Mouse (Mus musculus): ENCODE data around the gene Kcnk5. TPM values are rescaled to one million over a fixed set of nuclear protein-coding genes. Genes with fewer than 3 reads are reported as not detected.
A peak's percentile ranks its signal among the peaks of the same experiment; 100 is the strongest.

Kcnk5 gene
- polyA plus RNA-seq, 1 experiment from 2014 or later, result 3.3 TPM

- H3K9me3 ChIP-seq, result no peaks in the 10 kb centered on the region
- H3K27me3 ChIP-seq, result no peaks in the 10 kb centered on the region
- H3K27ac ChIP-seq (replicated peaks), result no peak overlapping the region
- H3K4me2 ChIP-seq (replicated peaks), result no peak overlapping the region
- H3K36me3 ChIP-seq, result no peaks in the 10 kb centered on the region
- H3K4me1 ChIP-seq, result no peaks in the 10 kb centered on the region
- no peak overlapping the region for H3K9ac ChIP-seq (replicated peaks)
- ATAC-seq (replicated peaks), result peak; percentile 66
- no peak overlapping the region for H3K4me3 ChIP-seq
- 72% methylated on average over 4 of the region's 4 CpGs for WGBS
These were observed 11.6 kb upstream of the Kcnk5 start for GRCm38 (mm10) chr14:20193103-20193715.

GRCm38 (mm10) chr14:20191136-20191735 lies 9.6 kb upstream of the Kcnk5 start:
- 89% methylated on average over 5 of the region's 5 CpGs for WGBS
- H3K9me3 ChIP-seq, result no peaks in the 10 kb centered on the region
- H3K27ac ChIP-seq (replicated peaks), result no peak overlapping the region
- H3K36me3 ChIP-seq, result no peaks in the 10 kb centered on the region
- no peak overlapping the region for H3K4me2 ChIP-seq (replicated peaks)
- H3K4me3 ChIP-seq, result no peak overlapping the region
- no peaks in the 10 kb centered on the region for H3K27me3 ChIP-seq
- no peaks in the 10 kb centered on the region for H3K4me1 ChIP-seq
- no peak overlapping the region for H3K9ac ChIP-seq (replicated peaks)
- ATAC-seq (replicated peaks), result no peak

DNA sequence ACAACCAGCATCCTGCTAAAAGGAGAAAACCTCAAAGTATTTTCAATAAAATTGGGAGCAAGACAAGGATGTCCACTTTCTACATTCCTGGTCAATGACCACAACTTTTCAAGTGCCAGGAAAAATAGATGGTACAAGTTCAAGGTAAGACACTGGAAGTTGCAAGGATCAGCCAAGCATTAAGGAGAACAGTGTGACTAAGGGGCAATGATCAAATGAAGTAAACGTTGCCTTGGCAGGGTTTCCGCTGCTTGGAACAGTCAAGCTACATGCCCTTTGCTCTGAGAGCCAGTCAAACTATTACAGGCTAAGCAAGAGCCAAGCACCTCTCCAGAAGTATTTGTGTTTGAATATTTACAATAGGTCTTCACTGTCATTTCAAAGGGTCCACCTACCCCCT lies 8.1 kb upstream of the Kcnk5 start:
- H3K4me1 ChIP-seq, result no peaks in the 10 kb centered on the region
- no peaks in the 10 kb centered on the region for H3K27me3 ChIP-seq
- no peak overlapping the region for H3K4me3 ChIP-seq
- H3K27ac ChIP-seq (replicated peaks), result no peak overlapping the region
- WGBS, result 78% methylated on average over 2 of the region's 2 CpGs
- no peak overlapping the region for H3K4me2 ChIP-seq (replicated peaks)
- H3K9ac ChIP-seq (replicated peaks), result no peak overlapping the region
- ATAC-seq (replicated peaks), result no peak
- no peaks in the 10 kb centered on the region for H3K36me3 ChIP-seq
- H3K9me3 ChIP-seq, result no peaks in the 10 kb centered on the region

DNA sequence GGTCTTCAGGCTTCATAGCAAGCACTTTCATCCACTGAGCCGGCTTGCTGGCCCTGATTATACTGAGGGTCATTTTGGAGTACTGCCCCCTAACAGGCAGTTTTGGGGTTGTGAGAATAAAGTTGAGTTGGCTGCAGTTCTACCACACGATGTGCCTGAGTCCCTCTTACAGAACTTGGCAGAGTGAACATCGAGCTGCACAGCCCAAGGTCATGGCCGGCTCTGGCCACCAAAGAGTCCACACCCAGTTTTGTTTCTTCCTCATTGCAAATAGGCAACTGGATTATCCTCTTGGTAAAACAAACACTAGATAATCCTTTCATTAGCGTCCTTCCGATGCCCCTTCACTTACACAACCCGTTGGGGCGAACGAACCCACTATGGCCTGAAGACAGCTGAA lies 3.8 kb upstream of the Kcnk5 start:
- 73% methylated on average over 9 of the region's 9 CpGs for whole genome bisulfite sequencing
- ATAC-seq (replicated peaks), result no peak

DNA sequence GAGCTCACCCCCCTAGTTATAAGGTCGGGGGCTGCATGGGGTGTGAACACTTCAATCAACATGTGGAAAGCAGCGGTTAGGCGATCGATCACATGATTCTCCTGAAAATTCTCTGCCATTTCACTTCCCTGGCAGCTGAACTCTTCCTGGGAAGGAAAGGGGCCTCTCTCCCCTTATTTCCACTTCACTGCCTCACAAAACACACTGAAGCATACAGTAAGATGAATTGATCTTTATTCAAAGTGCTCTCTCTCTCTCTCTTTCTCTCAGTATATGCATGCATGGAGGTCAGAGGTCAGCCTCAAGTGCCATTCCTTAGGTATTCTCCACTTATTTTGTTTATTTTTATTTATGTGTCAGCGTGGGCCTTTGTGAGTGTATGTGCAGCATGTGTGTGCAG lies 2.1 kb upstream of the Kcnk5 start:
- Histone ChIP-seq H3K9me3 (no peaks in the 10 kb centered on the region), H3K4me3 (no peak overlapping the region), H3K4me2 (replicated peaks) (no peak overlapping the region), H3K4me1 (peaks cover 31% of the 10 kb centered on the region), H3K27ac (replicated peaks) (no peak overlapping the region), H3K9ac (replicated peaks) (no peak overlapping the region), H3K36me3 (no peaks in the 10 kb centered on the region), H3K27me3 (no peaks in the 10 kb centered on the region)
- ATAC-seq (replicated peaks), result no peak
- WGBS, result 16% methylated on average over 5 of the region's 5 CpGs

More for the DNA sequence above, 3.8 kb upstream of the Kcnk5 start:
- H3K27ac ChIP-seq (replicated peaks), result no peak overlapping the region
- H3K4me1 ChIP-seq, result peaks cover 20% of the 10 kb centered on the region
- H3K9ac ChIP-seq (replicated peaks), result no peak overlapping the region
- H3K9me3 ChIP-seq, result no peaks in the 10 kb centered on the region
- H3K27me3 ChIP-seq, result no peaks in the 10 kb centered on the region
- no peak overlapping the region for H3K4me3 ChIP-seq
- H3K36me3 ChIP-seq, result no peaks in the 10 kb centered on the region
- H3K4me2 ChIP-seq (replicated peaks), result no peak overlapping the region

DNA sequence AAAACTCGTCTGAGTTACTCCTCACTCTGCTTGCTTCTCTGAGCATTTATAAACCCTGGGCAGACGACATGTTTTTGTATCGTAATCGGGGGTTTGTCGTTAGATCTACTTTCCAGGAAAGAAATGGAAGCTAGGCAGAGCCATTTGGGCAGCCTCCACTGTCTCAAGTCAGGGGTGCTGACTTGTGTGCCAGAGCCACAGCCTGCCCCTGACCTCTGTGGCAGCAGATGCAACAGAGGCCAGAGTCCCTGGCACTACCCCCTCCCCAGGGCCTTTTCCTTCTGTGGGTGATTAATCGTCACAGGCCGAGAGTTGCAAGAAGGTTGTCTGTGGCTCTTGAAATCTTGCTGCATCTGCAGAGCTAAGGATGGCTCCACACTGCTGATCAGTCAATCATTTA lies 987 bp upstream of the Kcnk5 start:
- WGBS, result 82% methylated on average over 7 of the region's 7 CpGs
- no peaks in the 10 kb centered on the region for H3K36me3 ChIP-seq
- H3K4me2 ChIP-seq (replicated peaks), result no peak overlapping the region
- no peaks in the 10 kb centered on the region for H3K9me3 ChIP-seq
- no peak overlapping the region for H3K4me3 ChIP-seq
- no peaks in the 10 kb centered on the region for H3K27me3 ChIP-seq
- peaks cover 32% of the 10 kb centered on the region for H3K4me1 ChIP-seq
- H3K27ac ChIP-seq (replicated peaks), result no peak overlapping the region
- ATAC-seq (replicated peaks), result no peak
- no peak overlapping the region for H3K9ac ChIP-seq (replicated peaks)

DNA sequence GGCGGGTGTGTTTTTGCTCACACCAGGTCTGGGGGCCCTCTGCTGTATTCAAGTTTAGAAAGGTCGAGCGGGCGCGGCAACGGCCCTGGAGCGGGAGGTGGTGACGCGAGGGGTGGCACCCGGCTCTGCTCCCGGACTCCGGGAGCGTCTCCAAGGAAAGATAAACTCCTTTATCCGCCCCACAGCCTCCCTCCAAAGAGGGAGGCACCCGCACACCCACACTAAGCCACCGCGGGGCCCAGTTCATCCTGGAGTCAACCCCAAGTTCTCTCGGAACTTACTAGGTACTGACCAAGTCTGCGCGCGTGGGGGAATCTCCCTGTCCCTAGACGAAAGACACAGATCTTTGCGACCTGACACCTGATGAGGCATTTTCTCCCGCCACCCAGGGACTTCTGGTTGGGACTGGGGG lies 852 bp downstream of the Kcnk5 start:
- Histone ChIP-seq H3K4me2 (replicated peaks) (peak overlapping the region; percentile 90), H3K4me3 (peak overlapping the region; percentile 61), H3K36me3 (no peaks in the 10 kb centered on the region), H3K4me1 (peaks cover 32% of the 10 kb centered on the region), H3K27ac (replicated peaks) (no peak overlapping the region), H3K9me3 (no peaks in the 10 kb centered on the region), H3K27me3 (no peaks in the 10 kb centered on the region), H3K9ac (replicated peaks) (peak overlapping the region; percentile 43)
- ATAC-seq (replicated peaks), result no peak
- WGBS, result under 1% methylated on average over 24 of the region's 24 CpGs

- ATAC-seq (replicated peaks), result no peak
- no peak overlapping the region for H3K27ac ChIP-seq (replicated peaks)
- H3K36me3 ChIP-seq, result no peaks in the 10 kb centered on the region
- peak overlapping the region; percentile 43; the same call in 1 of the 2 replicates for H3K9ac ChIP-seq (replicated peaks)
- peaks cover 32% of the 10 kb centered on the region for H3K4me1 ChIP-seq
- peak overlapping the region; percentile 90 for H3K4me2 ChIP-seq (replicated peaks)
- WGBS, result 4% methylated on average over 6 of the region's 6 CpGs
- H3K9me3 ChIP-seq, result no peaks in the 10 kb centered on the region
- H3K27me3 ChIP-seq, result no peaks in the 10 kb centered on the region
- peak overlapping the region; percentile 61 for H3K4me3 ChIP-seq
These were observed 1.3 kb downstream of the Kcnk5 start for GRCm38 (mm10) chr14:20180304-20180703.

- Histone ChIP-seq H3K4me3 (0 out of 2 replicates have a peak overlapping the region, but pooled peaks have one; percentile 61), H3K4me1 (peaks cover 32% of the 10 kb centered on the region), H3K4me2 (replicated peaks) (peak overlapping the region; percentile 90), H3K36me3 (no peaks in the 10 kb centered on the region), H3K9ac (replicated peaks) (no peak overlapping the region), H3K27ac (replicated peaks) (no peak overlapping the region), H3K9me3 (no peaks in the 10 kb centered on the region), H3K27me3 (no peaks in the 10 kb centered on the region)
- ATAC-seq (replicated peaks), result no peak
- WGBS, result 53% methylated on average over 5 of the region's 5 CpGs
These were observed 1.8 kb downstream of the Kcnk5 start for GRCm38 (mm10) chr14:20179731-20180280.

DNA sequence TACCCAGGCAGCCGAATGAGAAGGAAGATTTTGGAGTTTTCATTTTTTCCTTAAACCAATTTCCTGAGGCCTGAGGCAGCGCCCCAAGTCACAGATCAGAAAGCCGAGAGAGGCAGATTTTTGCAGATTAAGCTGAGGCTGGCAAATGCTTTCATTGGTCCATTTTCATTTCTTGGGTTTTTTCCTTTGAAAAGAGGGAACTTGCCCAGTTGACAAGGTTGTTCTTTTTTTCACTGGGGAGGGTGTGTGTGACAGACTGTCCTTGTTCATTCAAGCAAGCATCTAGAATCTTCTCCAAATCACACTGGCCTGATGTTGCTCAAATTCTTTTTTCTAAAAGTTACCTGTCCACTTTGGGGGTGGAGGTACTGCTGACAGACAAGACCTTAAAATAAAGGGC lies 2.5 kb downstream of the Kcnk5 start:
- ATAC-seq (replicated peaks), result no peak
- Histone ChIP-seq H3K9ac (replicated peaks) (no peak overlapping the region), H3K27me3 (no peaks in the 10 kb centered on the region), H3K9me3 (no peaks in the 10 kb centered on the region), H3K4me3 (no peak overlapping the region), H3K4me1 (peaks cover 32% of the 10 kb centered on the region), H3K4me2 (replicated peaks) (peak overlapping the region; percentile 90), H3K36me3 (no peaks in the 10 kb centered on the region), H3K27ac (replicated peaks) (no peak overlapping the region)
- WGBS, result 18% methylated on average over 3 of the region's 3 CpGs

GRCm38 (mm10) chr14:20178593-20178992 lies 3.0 kb downstream of the Kcnk5 start:
- peak overlapping the region; percentile 90; the same call in 1 of the 2 replicates for H3K4me2 ChIP-seq (replicated peaks)
- H3K9me3 ChIP-seq, result no peaks in the 10 kb centered on the region
- H3K36me3 ChIP-seq, result no peaks in the 10 kb centered on the region
- no peaks in the 10 kb centered on the region for H3K27me3 ChIP-seq
- no peak overlapping the region for H3K4me3 ChIP-seq
- no peak overlapping the region for H3K9ac ChIP-seq (replicated peaks)
- 9% methylated on average over 4 of the region's 4 CpGs for WGBS
- H3K4me1 ChIP-seq, result peaks cover 28% of the 10 kb centered on the region
- ATAC-seq (replicated peaks), result no peak
- no peak overlapping the region for H3K27ac ChIP-seq (replicated peaks)

DNA sequence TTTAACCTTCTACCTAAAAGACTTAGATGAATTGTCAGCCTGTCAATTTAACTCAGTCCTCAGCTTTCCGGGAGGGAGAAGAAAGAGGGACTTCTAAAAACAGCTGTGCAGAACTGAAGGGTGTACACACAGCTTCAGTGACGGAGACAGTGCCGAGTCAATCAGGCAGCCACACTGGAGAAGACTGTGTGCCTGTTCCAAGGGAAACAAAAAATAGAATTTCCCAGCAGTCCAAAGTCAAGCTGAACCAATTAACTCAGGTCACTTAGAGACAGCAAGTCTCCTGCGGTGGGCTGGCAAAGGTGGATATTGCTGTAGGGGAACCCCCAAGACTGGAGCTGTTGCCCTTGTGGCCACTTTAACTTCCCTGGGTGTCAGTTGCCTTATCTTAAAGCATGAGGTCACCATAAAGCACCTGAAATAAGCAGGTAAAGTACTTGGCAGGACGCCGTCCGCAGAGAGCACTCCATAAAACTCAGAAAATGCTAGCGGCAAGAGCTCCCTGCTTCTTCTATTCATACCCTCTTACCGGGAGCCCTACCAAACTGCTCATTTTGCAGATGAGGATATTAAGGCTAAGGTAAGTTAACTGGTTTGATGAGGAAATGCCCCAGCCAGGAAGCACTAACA lies 4.0 kb downstream of the Kcnk5 start:
- 63% methylated on average over 9 of the region's 9 CpGs for WGBS
- Histone ChIP-seq H3K9me3 (no peaks in the 10 kb centered on the region), H3K9ac (replicated peaks) (no peak overlapping the region), H3K27ac (replicated peaks) (no peak overlapping the region), H3K4me1 (peaks cover 25% of the 10 kb centered on the region), H3K4me3 (no peak overlapping the region), H3K27me3 (no peaks in the 10 kb centered on the region), H3K36me3 (no peaks in the 10 kb centered on the region), H3K4me2 (replicated peaks) (no peak overlapping the region)
- ATAC-seq (replicated peaks), result no peak

Data from forebrain, embryonic 15.5 days (tissue).